Comparison of ENCODE assay signal across 16 mouse cellular contexts in genomic region chr15:101713731-101714130, GRCm38 (mm10). TPM values are rescaled to one million over a fixed set of nuclear protein-coding genes. Genes with fewer than 3 reads are reported as not detected.
"Had no signal": no experiment of that assay in that cellular context is flagged by ENCODE, and none has a peak within 500 bp of the region (broad histone marks: within the 10 kb centered on the region; RNA-seq: fewer than 3 reads in every experiment).

No protein-coding gene starts in this region.

- H3K9me3 ChIP-seq: kidney, embryonic 15.5 days; midbrain, embryonic 13.5 days had no signal

- H3K27me3 ChIP-seq: kidney, embryonic 15.5 days; midbrain, embryonic 13.5 days had no signal

- DNase-seq: kidney, adult 2 months; kidney, postnatal 14 days; right cerebral cortex, postnatal 14 days; thymus, adult 2 months; thymus, postnatal 36 days had no signal

- H3K27ac ChIP-seq: kidney, embryonic 15.5 days; left cerebral cortex, adult 2 months; liver, embryonic 14.5 days; midbrain, embryonic 13.5 days had no signal

- H3K36me3 ChIP-seq: kidney, embryonic 15.5 days; midbrain, embryonic 13.5 days had no signal

- H3K4me2 ChIP-seq: kidney, embryonic 15.5 days; midbrain, embryonic 13.5 days had no signal

- H3K4me1 ChIP-seq: kidney, embryonic 15.5 days; midbrain, embryonic 13.5 days had no signal

- H3K4me3 ChIP-seq: kidney, embryonic 15.5 days; left cerebral cortex, adult 2 months; midbrain, embryonic 13.5 days had no signal

- H3K9ac ChIP-seq: kidney, embryonic 15.5 days; liver, embryonic 14.5 days; midbrain, embryonic 13.5 days had no signal

- ATAC-seq: midbrain, embryonic 13.5 days had no signal

RNA-seq across cellular contexts. Expression of gene Krt5, which starts 1.0 kb away (rescaled TPM):
- polyA plus RNA-seq: liver, adult 2 months; neural tube, embryonic 14.5 days; spleen, adult 2 months had no signal

RNA-seq across cellular contexts. Expression of gene Krt6a, which starts 19.6 kb away (rescaled TPM):
- polyA plus RNA-seq: kidney, adult 2 months; large intestine, adult 2 months; limb, embryonic 11.5 days; liver, adult 2 months; midbrain, embryonic 13.5 days; midbrain, postnatal 0 days; neural tube, embryonic 14.5 days; spleen, adult 2 months had no signal

RNA-seq across cellular contexts. Expression of gene Krt71, which starts 29.2 kb away (rescaled TPM):
- polyA plus RNA-seq: kidney, adult 2 months; kidney, embryonic 15.5 days; large intestine, adult 2 months; limb, embryonic 11.5 days; liver, adult 2 months; liver, embryonic 14.5 days; lung, embryonic 16.5 days; midbrain, embryonic 13.5 days; spleen, adult 2 months had no signal

RNA-seq across cellular contexts. Expression of gene Krt6b, which starts 33.6 kb away (rescaled TPM):
- polyA plus RNA-seq: kidney, adult 2 months; kidney, embryonic 15.5 days; large intestine, adult 2 months; limb, embryonic 11.5 days; liver, adult 2 months; liver, embryonic 14.5 days; lung, embryonic 16.5 days; midbrain, embryonic 13.5 days; midbrain, postnatal 0 days; neural tube, embryonic 14.5 days; spleen, adult 2 months had no signal
